20 mouse cellular contexts compared by ENCODE assay signal in the genomic region with DNA sequence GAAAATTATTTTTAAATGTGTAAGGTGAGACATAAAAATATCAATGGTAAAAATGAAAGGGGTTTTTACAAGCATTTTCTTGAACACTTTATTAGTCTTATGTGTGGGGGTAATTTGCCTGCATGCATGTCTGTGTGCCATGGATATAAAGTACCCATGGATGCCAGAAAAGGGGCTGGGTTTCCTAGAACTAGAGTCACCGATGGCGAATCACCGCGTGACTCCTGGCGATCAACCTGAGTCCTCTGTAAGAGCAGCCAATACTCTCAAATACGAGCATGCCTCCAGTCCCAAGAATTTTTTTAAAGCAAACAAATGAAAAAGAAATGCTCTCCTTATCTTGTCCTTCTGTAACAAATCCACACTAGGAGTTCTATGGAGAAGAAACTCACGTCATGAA. TPM values are rescaled to one million over a fixed set of nuclear protein-coding genes. Genes with fewer than 3 reads are reported as not detected.
"Had no signal": no experiment of that assay in that cellular context is flagged by ENCODE, and none has a peak within 500 bp of the region (broad histone marks: within the 10 kb centered on the region; RNA-seq: fewer than 3 reads in every experiment).

No protein-coding gene starts in this region.

- H3K4me3 ChIP-seq: midbrain, embryonic 10.5 days; midbrain, embryonic 12.5 days; myocyte; neural tube, embryonic 13.5 days; neural tube, embryonic 15.5 days had no signal

- DNase-seq: lung, adult 18-20 months; lung, embryonic 14.5 days; lung, postnatal 10 days; lung, postnatal 4 days; midbrain, embryonic 14.5 days; retina, postnatal 1 day; right cerebral cortex, adult 18-20 months; right cerebral cortex, postnatal 25 days; right cerebral cortex, postnatal 4 days; spleen, adult 18-20 months; thymus, adult 18-20 months; thymus, postnatal 14 days; thymus, postnatal 36 days had no signal

- H3K27ac ChIP-seq: midbrain, embryonic 10.5 days; midbrain, embryonic 12.5 days; neural tube, embryonic 13.5 days; neural tube, embryonic 15.5 days had no signal

RNA-seq across cellular contexts. Expression of a gene that starts 12.3 kb away (rescaled TPM):
- total RNA-seq: megakaryocyte, adult 5-6 weeks; megakaryocyte-erythroid progenitor cell, adult 5-6 weeks had no signal

RNA-seq across cellular contexts. Expression of a gene that starts 36.9 kb away (rescaled TPM):
- total RNA-seq: megakaryocyte, adult 5-6 weeks; megakaryocyte-erythroid progenitor cell, adult 5-6 weeks had no signal
